Mouse (Mus musculus): ENCODE results near the gene Stat2.

Gene Stat2

DNA sequence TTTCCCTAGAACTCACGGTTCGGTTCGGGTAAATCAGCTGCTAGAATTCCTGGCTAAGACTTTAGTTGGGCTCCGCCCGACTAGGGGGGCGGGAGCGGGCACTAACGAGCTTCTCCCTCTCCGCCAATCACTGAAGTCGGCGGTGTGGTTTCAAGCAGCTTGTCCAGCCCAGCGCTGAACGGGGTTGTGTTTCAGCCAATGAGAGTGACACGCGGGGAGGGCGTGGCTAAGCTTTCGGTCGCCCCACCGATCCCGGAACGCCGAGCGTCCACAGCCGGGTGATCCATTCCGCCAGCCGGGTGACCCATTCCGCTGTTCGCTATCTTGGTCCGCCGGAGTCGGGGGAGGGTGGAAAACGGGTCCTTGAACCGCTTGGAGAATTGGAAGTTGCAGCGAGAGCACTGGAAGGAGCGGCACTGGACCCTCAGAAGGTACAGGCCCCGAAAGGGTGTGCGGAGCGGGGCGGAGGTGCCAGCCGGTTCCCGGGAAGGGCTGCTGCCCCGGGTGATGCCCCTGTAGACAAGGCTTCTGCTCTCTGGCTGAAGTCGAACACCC is at the start of gene Stat2:
Stat2 (plus strand) TSS at position 273 of the 555 bp plus-strand sequence.
- DNase-seq (ENCODE audit: low spot score) = peak; percentile 99

- DNase-seq (ENCODE audit: low spot score) = peak; percentile 21
These were observed 48.6 kb upstream of the Stat2 start for GRCm38 (mm10) chr10:128221533-128222286.

DNA sequence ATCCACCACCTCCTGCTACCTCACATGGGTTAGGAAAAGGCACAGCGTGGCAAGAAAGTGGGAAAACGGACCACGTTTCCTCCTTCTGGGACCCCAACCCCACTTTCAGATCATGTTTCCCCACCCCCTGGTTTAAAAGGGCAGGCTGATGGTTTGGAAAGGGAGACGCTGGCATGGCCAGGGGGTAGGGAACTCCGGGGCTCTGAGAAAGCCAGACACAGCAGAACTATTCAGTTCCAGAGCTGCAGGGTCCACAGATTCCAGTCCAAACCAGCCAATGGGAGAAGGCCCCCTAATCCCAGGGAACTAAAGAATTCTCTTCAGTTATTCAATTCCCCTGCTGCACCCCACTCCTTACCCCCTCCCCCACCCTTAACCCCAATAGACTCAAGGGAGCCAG is 45.3 kb upstream of the Stat2 start:
- DNase-seq (ENCODE audit: low spot score) = no peak

DNA sequence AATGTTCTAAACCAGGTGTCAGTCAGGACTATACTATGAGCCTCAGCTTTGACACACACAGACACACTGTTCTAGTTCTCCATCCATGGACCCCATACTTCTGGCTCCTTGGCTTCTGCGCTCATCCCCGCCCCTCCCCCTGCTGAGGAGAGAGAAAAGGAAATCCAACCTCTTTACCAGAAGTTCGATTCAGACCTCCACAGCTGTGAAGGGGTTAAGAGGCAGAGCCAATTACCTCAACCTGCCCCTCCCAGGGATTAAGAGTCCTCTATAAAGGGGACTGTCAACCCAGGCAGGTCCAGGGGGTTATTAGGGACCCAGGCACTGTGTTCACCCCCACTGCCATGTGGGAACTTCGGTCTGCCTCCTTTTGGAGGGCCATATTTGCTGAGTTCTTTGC is 44.8 kb upstream of the Stat2 start, which contains the start of gene Mip:
Mip (plus strand) TSS at position 301 of the 400 bp plus-strand sequence.
- no peak for DNase-seq (ENCODE audit: low spot score)

DNA sequence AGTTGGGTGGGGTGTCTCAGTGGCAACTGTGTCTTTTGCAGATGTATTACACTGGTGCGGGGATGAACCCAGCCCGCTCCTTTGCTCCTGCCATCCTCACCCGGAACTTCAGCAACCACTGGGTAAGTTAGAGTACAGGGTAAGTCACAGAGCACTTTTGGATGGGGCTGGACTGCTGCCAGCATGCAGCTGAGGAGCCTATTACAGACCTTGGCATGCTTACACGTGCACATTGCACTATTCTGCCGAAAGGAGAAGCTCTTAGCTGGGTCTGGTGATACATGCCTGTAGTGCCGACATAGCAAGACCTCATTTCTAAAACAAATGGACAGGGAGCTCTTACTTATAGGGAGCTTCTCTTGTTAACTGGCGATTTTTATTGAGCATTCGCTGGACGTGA is 42.8 kb upstream of the Stat2 start:
- DNase-seq (ENCODE audit: low spot score) = no peak

- no peak for DNase-seq (ENCODE audit: low spot score)
These were observed 42.4 kb upstream of the Stat2 start for GRCm38 (mm10) chr10:128228009-128228408.

GRCm38 (mm10) chr10:128230582-128230981 is 39.8 kb upstream of the Stat2 start:
- DNase-seq (ENCODE audit: low spot score) = no peak

GRCm38 (mm10) chr10:128231146-128231545 is 39.2 kb upstream of the Stat2 start:
- peak; percentile 44 for DNase-seq (ENCODE audit: low spot score)

DNA sequence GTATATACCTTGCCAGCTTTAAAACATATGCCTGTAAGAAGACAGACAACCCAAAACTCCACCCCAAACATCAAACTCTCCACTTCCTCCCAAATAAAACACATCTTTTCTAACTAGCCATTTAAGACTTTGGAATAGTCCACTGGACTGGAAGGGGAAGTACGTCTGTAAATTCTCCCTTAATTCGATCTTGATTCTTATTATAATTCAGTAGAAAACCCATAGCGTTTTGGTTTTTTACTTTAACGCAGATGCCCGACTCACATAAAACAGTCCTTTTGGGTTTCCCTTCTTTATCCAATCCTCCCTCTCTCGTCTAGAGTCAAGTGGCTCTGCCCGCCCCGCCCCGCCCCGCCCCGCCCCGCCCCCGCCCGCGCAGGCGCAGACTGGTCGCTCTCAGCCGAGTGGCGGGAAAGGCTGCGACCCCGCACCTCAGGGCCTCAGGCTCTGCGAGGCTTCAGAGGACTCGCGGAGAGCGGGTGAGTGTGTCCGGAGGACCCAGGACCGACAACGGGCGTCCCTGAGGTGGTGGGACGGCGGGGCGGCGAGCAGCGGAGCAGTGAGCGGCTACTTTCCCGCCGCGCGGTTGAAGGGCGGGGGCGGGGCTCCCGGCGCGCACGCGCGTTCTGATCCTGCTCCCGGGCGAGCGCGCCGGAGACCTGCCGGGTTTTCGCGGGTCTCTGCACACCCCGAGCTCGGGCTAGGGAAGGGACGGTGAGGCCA is 38.5 kb upstream of the Stat2 start, which contains the start of gene Timeless:
Timeless (plus strand) TSS at position 369 of the 723 bp plus-strand sequence.
- peak; percentile 86 for DNase-seq (ENCODE audit: low spot score)

- peak; percentile 91 for DNase-seq (ENCODE audit: low spot score)
These were observed 37.9 kb upstream of the Stat2 start for GRCm38 (mm10) chr10:128232420-128232985.

DNA sequence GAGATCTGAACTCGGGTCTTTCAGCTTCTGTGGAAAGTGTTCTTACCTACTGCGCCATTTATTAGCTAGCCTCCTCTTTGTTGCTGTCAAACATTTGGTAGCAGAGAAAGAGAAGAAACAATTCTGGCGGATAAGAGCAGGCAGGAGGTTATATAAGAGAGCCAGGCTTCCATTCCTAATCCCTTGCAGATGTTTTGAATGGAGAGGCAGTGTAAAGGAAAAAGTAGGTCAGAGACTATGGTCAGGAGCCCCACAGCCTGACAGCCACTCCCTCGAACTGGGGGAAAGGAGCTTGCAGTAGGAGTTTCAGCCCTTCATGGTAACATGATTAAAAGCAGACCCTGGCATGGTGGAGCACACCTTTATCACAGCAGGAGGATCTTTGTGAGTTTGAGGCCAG is 34.0 kb upstream of the Stat2 start:
- DNase-seq (ENCODE audit: low spot score) = no peak

GRCm38 (mm10) chr10:128237807-128238480 is 32.4 kb upstream of the Stat2 start:
- no peak for DNase-seq (ENCODE audit: low spot score)

GRCm38 (mm10) chr10:128239140-128239539 is 31.2 kb upstream of the Stat2 start:
- DNase-seq (ENCODE audit: low spot score) = no peak

DNA sequence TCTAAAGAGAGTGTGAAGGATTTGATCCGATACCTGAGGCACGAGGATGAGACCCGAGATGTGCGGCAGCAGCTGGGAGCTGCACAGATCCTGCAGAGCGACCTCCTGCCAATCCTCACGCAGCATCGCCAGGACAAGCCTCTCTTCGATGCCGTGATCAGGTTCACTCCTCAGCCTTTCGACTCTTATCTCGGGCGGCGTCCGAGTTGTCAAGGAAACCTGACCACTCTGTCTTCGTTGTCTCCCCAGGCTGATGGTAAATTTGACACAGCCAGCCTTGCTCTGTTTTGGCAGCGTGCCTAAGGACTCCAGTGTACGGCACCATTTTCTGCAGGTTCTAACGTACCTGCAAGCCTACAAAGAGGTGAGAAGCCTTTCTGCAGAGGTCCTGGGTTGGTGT is 30.2 kb upstream of the Stat2 start:
- DNase-seq (ENCODE audit: low spot score) = no peak

DNA sequence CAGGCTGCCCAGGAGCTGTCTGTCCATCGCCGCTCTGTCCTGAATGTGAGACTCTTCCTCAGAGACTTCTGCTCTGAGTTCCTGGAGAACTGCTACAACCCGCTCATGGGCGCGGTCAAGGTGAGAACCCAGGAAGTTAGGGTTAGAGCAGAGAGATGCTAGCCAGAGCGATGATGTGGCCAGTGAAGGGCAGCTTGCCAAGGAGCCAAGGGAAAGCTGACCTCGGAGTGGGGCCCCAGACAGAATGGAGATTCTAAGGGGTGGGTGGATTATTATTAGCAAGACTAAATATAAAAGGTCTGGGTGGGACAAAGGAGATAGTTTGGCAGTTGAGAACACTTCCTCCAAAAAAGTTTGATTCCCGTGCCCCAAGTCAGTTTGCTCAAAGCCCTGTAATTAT is 27.1 kb upstream of the Stat2 start:
- no peak for DNase-seq (ENCODE audit: low spot score)

- no peak for DNase-seq (ENCODE audit: low spot score)
These were observed 26.2 kb upstream of the Stat2 start for GRCm38 (mm10) chr10:128244121-128244520.

GRCm38 (mm10) chr10:128247020-128247732 is 23.2 kb upstream of the Stat2 start:
- peak; percentile 17 for DNase-seq (ENCODE audit: low spot score)

- DNase-seq (ENCODE audit: low spot score) = no peak
These were observed 19.8 kb upstream of the Stat2 start for GRCm38 (mm10) chr10:128250565-128250964.

DNA sequence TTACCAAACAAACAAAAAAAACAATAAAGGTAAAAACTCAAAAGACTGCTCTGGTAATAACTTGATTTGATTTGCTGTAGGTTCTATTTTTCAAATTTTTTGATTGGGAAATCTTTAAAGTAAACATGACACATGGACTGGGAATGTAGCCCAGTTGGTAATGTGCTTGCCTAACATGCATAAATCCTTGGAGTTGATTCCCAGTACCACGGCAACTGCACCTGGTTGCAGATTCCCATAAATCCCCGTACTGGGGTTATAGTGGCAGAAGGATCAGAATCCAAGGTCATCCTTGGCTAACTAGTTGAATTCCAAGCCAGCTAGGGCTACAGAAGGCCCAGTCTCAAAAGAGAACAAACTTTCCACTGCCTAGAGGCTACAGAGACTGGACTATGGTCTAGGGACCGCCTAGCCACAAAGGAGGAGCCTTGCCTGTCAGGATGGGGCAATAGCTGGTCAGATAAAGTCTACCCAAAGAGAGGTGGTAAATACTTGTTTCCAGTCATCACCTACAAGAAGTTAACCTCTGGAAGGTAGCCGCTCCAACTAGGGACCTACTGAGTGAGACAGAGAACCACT is 16.6 kb upstream of the Stat2 start, which contains the start of gene Apon:
Apon (plus strand) TSS at position 420 of the 579 bp plus-strand sequence.
- no peak for DNase-seq (ENCODE audit: low spot score)

GRCm38 (mm10) chr10:128255925-128256324 is 14.4 kb upstream of the Stat2 start:
- DNase-seq (ENCODE audit: low spot score) = no peak

- no peak for DNase-seq (ENCODE audit: low spot score)
These were observed 14.0 kb upstream of the Stat2 start for GRCm38 (mm10) chr10:128256328-128256727.

Data from embryo, embryonic 10.5 days (tissue).